Mouse (Mus musculus): ENCODE results near the gene Dpp8. TPM values are rescaled to one million over a fixed set of nuclear protein-coding genes. Genes with fewer than 3 reads are reported as not detected.
"Not testable (repeated sequence)": the region's sequence is repeated elsewhere in the genome, so short reads cannot be mapped to it uniquely, and the experiment has no call there.

The Dpp8 gene
- total RNA-seq, 2 experiments from 2014 or later = 57.4 to 68.0 TPM

DNA sequence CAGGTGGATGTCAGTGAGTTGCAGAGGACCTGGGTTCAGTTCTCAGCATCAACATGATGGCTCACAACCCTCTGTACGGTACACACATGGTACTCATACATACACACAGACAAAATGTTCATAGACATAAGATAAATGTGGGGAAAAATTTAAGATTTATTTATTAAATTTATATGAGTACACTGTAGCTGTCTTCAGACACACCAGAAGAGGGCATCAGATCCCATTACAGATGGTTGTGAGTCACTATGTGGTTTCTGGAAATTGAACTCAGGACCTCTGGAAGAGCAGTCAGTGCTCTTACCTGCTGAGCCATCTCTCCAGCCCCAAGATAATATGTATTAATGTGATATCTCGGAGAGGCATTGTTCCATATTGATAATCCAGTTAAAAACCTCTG lies 47.9 kb downstream of the Dpp8 start:
- intact Hi-C loops (cut with DNase I) = not testable (repeated sequence)

DNA sequence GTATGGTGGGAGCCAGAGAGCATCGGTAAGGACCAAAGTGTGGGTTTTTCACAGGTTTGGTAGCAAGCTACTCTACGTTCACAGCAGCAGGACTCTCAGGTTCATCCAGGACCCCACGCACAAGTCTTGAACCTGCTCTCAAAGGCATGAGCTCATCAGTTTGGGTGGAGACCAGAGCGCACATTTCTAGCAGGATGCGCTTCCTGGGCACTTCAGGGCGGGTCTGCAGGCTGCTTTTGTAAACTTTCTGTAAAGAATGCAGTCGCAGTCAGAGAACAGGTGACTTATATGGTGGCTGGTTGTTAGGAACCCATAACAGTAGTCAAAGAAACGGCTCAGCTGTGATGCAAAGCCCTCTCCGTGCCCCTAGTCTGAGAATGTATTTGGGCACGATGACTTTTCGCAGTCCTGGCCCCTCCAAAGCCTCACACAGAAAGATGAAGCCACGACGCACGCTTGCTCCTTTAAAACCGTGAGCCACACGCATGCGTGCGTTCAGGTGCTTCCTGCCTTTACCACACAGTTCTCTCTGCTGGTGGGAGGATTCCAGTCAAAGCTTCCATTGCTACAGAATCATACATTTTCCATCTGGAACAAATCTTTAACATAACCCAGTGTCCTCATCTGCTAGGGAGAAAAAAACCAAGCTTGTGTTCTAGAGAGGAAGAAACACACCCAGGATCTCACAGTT lies 51.0 kb downstream of the Dpp8 start:
- DNase-seq (ENCODE audit: low spot score) = no peak
- intact Hi-C loops (cut with DNase I) = no loop called here

More for the DNA sequence above, 47.9 kb downstream of the Dpp8 start:
- not testable (repeated sequence) for DNase-seq (ENCODE audit: low spot score)

DNA sequence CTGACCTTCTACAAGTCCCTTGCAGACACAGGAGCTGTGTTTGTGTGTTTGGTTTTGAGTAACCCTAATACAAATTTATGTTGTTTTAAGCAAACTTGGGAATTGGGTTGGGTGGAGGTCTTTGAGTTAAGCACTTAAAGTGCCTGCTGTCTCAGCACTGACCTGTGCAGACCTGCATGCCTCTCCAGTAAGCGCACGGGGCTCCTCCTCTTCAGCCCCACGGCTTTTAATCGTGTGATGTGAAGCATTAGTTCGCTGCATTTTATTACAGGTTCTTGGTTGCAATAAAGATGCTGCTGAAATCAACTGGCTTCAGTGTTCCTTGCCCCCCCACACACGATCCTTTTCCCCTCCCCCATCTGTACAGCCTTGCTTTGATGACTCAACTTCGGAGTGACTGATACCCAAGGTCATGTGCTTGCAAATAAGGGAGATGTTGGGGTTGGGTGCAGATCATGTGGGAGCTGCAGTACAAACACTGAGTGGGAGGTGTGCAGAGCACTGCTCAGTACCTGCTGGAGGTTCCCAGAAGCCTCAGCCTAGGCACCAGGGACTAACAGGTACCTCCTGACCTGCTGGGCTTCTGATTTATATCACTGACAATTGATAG lies 52.1 kb downstream of the Dpp8 start:
- intact Hi-C loops (cut with DNase I) = no loop called here
- no peak for DNase-seq (ENCODE audit: low spot score)

DNA sequence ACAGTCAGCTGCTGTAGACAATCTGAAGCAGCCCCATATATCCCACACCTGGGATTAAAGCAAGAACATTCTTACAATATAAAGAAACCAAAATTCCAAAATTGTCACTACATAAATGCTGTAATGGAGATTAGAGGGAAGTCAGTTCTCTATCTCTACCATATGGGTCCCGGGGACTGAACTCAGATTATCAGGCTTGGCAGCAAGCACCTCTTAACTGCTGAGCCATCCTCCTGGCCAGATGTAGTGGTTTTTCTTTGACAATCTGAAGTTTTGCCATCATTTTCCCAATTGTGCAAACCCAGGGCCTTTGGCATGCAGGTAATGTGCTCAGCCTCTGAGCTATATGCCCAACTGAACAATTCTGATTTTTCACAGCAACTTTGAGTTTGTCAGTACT lies 53.1 kb downstream of the Dpp8 start:
- intact Hi-C loops (cut with DNase I) = no loop called here
- DNase-seq (ENCODE audit: low spot score) = no peak

DNA sequence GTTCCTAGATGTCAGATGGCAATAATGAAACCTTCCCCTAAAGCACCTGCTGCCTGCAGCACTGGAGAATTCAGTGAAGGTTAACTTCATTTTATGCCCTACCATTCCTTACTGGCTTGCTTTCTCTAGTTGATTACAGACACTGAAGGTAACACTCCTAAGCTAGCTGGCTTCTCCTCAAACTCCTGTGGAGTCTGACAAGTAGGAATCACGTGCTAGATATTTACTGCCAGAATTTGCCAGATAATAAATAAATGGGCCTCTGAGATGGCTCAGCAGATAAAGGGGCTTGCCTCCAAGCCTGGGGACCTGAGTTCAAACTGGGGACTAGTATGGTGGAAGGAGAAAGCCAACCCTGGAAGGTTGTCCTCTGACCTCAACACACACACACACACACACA lies 54.6 kb downstream of the Dpp8 start:
- intact Hi-C loops (cut with DNase I) = no loop called here
- DNase-seq (ENCODE audit: low spot score) = no peak

DNA sequence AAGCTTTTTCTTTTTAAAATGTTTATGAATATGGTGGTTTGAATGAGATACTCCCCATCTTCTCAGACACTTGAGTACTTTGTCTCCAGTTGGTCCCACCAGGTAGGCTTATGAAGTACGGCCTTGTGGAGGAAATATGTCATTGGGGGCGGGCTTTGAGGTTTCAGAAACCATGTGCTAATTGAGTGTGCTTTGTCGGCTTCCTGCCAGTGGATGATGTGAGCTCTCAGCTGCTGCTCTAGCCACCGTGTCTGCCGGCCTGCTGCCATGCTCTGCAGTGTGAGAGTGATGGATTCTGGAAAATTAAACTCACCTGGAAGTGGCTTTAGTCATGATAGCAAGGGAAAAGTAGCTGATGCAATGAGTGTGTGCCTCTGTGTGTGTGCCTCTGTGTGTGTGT lies 55.3 kb downstream of the Dpp8 start:
- no peak for DNase-seq (ENCODE audit: low spot score)
- intact Hi-C loops (cut with DNase I) = no loop called here

DNA sequence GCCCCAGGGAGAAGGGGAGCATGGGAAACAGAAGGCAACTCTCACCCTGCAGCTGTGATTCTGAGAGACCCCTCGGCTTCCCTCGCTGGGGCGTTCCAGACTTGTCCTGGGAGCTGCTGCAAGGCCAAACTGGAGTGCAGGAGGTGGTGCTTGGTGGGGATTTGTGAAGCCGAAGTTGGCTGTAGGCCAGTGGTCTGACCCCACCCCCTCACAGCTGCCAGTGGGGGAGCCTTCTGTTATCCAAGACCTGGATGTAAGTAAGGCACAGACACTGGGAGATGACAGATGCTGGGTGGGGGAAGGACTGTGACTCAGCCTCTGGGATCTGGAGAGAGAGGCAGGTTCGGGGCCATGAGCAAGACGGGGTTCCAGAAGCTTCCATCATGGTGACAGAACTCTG lies 62.0 kb downstream of the Dpp8 start:
- intact Hi-C loops (cut with DNase I) = no loop called here
- peak; percentile 66 for DNase-seq (ENCODE audit: low spot score)

DNA sequence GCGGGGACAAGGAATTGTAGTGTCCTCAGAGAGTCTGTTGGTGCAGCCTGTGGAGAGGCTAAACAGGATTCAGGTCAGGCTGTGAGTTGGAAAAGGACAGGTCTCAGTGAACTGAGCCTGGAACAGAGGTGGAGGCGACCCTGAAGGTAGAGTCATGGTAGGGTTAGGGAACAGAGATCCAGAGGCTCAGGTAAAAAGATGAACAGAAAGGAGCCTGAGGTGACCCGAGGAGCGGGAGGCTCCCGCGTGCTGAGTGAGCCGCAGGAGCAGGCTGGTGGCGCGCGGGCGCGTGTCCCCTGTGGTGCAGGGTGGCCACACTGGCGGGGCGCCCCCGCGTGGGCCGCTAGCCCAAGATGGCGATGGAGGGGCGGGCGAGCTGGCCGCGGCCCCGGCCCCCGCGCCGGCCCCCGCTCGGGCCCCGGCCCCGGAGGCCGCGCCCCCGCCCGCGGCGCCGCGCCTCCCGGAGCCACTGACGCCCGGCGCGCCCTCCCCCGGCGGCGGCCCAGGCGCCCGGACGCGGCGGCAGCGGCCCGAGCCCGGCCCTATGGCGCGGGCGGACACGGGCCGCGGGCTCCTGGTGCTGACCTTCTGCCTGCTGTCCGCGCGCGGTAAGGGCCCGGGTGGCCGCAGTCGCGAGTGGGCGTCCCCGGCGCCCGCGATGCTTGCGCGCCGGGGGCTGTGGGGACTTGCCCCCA lies 68.9 kb downstream of the Dpp8 start, which contains the start of gene Igdcc4:
Gene Igdcc4, plus strand, starts transcription at position 496 of the 695 bp plus-strand sequence.
- intact Hi-C loops (cut with DNase I) = no loop called here
- DNase-seq (ENCODE audit: low spot score) = no peak

DNA sequence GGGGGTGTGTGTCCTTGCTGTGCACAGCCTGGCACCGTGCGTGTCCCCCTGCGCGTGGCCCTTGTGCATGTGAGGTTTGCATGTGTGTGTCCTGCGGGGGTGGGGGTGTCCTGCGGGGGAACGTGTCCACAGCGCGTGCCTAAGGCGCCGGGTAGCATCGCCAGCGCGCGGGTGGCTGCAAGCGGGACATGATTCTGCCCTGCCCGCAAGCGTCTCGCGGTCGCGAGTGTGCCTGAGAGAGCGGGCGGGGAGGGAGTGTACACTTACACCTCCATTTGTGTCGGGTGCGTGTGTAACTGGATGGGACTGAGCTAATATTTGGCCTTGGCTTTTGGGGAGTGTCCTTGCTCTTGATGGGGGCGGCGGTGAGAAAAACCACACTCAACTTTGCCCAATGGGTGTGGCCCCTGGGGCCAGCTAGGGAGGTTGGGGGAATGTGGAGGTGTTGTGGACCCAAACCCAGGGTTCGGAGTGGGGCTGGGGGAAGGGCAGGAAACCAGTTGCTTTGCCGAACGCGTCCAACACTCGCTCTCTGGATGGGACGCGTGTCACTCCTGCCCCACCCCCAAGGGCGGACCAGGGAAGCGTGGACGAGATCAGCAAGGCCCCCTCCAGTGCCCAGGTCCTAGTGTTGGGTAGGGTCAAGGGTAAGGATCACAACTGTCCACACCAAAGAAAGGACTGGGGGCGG lies 69.6 kb downstream of the Dpp8 start:
- DNase-seq (ENCODE audit: low spot score) = no peak
- intact Hi-C loops (cut with DNase I) = no loop called here

DNA sequence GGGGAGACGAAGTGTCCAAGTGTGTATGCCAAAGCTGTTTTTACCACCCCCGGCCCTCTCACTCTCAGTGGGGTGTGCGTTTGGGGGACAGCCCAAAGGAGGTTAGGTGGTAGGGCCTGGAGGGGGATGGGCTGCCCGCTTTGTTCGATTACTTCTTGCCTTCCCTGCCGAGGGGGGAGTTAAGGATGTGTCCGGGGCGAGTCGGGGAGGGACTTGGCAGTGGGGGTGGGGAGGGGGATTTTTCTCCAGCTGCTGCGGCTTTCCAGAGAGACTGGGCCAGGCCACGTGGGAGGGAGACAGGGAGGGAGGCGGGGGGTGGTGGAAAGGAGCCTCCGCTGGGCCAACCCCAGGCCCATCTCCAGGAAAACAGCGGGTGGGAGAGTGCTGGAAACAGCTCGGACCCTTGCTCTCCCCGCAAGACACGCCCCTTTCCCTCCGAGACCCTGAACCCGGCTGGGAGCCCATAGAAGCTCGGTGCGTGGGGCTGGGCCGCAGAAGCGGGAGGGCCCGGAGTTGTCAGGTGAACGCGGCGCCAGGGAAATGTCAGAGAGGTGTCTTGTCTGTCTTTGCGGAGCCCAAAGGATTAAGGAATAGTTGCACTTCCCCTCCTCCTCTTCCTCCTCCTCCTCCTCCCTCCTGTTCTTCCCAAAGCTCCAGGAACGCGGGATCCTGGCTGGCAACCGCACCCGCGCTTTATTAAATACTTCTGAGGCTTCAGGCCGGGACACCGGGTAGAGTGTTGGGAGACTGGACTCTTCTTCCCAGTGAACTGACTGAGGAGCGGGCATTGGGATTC lies 70.4 kb downstream of the Dpp8 start:
- intact Hi-C loops (cut with DNase I) = no loop called here
- DNase-seq (ENCODE audit: low spot score) = no peak

DNA sequence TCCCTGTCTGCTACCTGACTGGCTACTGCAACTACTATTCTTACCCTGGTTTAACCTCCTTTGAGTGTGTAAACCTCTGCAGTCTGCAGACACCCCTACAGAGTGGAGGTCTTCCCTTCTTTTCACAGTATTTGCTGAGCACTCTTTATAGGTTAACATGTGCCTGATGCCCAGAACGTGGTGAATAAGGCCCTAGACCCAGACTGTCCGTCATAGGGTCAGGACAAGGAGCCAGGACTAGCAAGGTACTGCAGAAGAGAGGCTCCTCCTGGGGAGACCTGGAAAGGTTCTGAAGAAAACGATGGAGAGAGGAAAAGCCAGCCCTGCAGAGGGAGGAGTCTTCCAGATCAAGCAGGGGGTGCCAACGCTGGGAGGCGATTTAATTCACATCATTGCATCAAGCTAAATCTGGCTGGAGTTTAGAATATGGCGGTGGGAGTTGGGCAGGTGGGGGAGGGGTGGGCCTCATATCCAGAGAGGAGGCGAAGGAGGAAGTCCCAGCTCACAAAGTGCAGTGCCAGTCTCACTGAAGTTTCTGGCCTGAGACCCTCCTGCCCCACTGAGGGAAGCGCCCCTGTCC lies 71.0 kb downstream of the Dpp8 start:
- DNase-seq (ENCODE audit: low spot score) = no peak

DNA sequence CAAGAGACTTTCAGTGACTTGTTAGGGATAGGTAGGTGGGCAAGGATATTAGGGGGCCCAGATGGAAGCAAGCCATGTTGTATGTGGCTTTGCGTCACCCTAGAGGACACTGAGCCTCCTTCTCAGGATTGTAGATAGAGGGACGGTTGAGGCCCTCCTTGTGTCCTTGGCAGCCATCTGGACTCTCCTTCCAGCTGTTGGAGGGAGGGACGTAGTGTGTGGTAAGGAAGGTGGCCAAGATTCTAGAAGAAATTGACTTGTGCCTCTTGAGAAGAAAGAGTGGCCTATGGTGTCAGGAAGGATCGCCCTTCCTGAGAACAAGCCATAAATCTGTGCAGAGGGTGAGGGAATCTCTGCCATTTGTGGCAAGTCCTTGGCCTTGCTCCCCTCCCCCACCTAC lies 74.6 kb downstream of the Dpp8 start:
- intact Hi-C loops (cut with DNase I) = no loop called here
- no peak for DNase-seq (ENCODE audit: low spot score)

More for the DNA sequence above, 71.0 kb downstream of the Dpp8 start:
- intact Hi-C loops (cut with DNase I) = no loop called here

DNA sequence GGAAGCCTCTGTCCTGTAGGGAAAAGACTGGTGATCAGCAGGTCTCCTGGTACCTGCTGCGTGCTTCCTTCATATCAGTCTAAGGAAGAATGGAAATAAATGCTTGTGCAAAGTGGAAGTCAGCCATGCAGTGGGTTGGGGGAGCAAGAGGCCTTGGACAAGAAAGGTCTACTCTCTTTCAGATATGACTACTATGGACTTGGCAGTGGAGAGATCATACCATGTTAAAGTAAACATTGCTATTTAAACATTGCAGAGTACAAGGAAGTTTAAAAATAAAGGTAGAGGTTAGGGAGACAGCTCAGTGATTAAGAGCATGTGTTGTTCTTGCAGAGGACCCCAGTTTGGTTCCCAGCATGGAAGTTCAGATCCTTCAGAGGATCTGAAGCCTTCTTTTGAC lies 75.7 kb downstream of the Dpp8 start:
- intact Hi-C loops (cut with DNase I) = no loop called here
- DNase-seq (ENCODE audit: low spot score) = no peak

DNA sequence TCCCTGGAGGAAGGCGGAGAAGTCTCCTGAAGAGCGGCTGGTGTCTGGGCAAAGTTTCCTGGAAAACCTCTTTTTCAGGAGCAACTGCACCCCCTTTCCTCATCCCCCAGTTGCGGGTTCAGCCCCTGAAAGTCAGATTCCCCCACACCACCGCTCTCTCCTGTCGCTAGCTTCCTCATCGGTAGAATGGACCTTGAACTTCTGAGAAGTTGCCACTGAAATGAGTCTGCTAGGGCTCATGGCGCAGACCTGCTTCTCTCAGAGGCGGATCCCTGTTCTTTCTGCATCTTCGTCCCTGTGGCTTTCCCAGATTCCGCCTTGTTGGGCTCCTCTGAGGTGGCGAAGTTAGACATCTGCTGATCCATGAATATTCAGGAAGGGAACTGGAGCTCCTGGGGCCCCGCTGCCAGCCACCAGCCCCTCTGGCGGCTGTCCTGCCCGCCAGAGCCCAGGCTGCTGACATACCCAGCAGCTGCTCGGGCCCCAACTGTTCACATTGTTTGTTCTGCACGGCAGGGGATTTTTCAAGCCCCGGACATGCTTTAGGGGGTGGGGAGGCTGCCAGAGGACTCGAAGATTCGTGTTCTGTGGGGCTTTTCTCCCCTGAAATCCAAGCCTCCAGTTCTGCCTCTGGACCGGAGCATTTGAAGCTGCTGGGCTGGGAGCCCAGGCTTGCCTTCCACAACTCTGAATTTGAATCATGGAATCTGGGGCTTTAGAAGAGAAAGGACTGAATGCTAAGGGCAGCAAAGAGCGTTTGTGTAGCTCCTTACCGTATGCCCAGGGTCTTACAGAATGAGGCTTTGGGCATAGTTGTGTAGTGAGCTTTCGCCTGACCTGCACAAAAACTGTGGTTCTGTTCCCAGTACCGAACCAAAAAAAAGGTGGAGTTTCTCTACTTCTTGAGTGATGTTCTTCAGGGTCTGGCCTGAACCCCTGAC lies 77.2 kb downstream of the Dpp8 start:
- intact Hi-C loops (cut with DNase I) = no loop called here
- no peak for DNase-seq (ENCODE audit: low spot score)

DNA sequence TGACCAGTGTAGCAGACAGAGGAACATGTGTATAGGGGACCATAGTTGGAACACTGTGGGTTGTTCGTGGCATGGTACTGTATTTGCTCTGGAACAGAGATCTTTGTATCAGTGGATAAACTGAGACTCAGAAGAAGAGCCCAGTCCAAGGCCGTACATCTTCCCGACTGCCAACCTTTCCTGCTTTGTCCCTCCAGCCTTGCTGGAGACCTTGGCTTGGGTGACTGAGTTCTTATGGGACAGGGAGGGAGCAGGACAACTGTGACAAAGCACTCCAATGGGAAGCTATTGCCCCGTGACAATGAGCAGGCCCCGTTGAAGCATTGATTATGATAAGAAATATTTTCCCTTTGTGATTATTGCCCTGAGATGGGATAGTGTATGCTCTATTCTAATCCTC lies 79.5 kb downstream of the Dpp8 start:
- no peak for DNase-seq (ENCODE audit: low spot score)

DNA sequence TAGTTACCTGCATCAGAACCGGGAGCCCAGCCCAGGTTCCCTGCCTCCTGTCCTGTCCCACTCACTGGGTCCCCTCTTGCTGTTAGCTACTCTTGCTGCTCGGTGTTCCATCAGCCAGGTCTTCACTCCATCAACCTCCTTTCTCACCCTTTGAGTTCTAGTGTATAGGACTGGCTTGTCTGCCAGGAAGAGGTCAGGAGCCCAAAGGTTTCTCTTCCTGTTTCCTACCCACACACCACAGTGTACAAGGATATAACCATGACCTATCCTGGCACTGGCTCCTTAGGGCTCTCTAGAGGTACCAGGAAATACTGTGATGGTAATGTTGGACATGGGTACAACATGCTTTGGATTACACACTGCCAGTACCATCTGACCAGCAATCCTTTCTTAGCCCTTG lies 81.5 kb downstream of the Dpp8 start:
- intact Hi-C loops (cut with DNase I) = no loop called here
- DNase-seq (ENCODE audit: low spot score) = no peak

More for the DNA sequence above, 79.5 kb downstream of the Dpp8 start:
- intact Hi-C loops (cut with DNase I) = no loop called here

DNA sequence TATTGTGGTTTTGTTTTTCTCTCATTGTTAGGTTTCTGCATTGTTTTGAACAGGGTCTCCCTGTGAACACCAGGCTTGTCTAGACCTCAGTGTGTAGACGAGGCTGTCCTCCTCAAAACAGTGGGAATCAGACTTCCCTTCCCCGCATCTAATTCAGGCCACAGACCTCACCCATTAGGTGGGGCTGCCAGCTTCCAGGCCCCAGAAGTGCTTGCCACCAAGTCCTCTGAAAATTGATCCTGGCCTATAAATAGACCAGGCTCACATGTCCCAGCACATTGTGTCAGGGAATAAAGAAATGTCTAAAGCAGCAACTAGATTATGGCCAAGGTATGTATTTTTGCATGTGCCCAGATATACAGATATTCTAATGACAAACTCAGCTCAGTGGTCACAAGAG lies 83.7 kb downstream of the Dpp8 start:
- no peak for DNase-seq (ENCODE audit: low spot score)
- intact Hi-C loops (cut with DNase I) = no loop called here

DNA sequence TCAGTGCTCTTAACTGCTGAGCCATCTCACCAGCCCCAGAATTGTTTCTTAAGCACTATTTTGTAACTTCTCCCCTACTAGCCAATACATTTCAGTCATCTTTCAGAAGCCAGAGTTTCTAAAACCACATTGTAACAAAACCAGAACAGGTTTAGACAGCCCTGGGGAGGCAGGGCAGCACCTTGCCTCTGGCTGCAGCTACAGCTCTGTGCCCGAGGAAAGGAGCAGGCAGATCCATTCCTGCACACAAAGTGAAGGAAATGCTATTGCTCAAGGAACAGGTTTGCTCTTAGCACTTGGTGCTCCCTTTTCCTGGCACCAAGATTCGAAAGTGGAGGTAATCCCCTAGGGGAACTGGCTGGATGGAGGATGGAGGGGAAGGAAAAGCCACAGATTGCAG lies 85.3 kb downstream of the Dpp8 start:
- no peak for DNase-seq (ENCODE audit: low spot score)
- intact Hi-C loops (cut with DNase I) = no loop called here

DNA sequence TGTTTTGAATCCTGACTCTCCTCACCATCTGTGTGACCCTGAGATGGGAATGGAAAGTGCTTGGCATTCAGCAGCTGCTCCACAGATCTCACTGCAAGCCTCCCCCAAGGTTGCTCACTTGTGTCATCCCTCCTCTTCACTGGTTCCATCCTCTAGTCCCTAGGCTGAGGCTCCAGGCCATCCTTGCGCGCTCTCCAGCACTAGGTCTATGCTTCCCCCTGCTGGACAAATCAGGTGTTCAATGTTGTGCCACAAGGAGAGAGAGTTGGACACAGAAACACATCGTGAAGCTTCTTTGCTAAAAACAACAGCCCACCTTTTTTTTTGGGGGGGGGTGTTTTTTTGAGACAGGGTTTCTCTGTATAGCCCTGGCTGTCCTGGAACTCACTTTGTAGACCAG lies 88.7 kb downstream of the Dpp8 start:
- intact Hi-C loops (cut with DNase I) = no loop called here

More for the DNA sequence above, 88.7 kb downstream of the Dpp8 start:
- no peak for DNase-seq (ENCODE audit: low spot score)

Measured in heart, postnatal 25 days (tissue).